Mouse (Mus musculus) liver, embryonic 16.5 days (tissue): ENCODE results near the gene Apopt1. TPM values are rescaled to one million over a fixed set of nuclear protein-coding genes. Genes with fewer than 3 reads are reported as not detected.

Source experiments
- ATAC-seq: fragments of 200-750 bp; cut with Nextera tagmentation; 2 replicates; pipeline ENCODE4 v1.8.0; 2017; ENCODE audit warnings: low read depth, mild to moderate bottlenecking, moderate number of reproducible peaks, moderate library complexity
- H3K27ac ChIP-seq: fragments of 300-500 bp; sonication (generic); 2 replicates; pipeline ENCODE4 v1.5.1; 2014; ENCODE audit warnings: mild to moderate bottlenecking, low read length
- H3K27me3 ChIP-seq: fragments of 300-500 bp; sonication (generic); 2 replicates; pipeline ENCODE4 v1.6.1; 2014; ENCODE audit warnings: low read depth, low read length, mixed read lengths; ENCODE audit not compliant: control insufficient read depth, insufficient read depth
- H3K36me3 ChIP-seq: fragments of 300-500 bp; sonication (generic); 2 replicates; pipeline ENCODE4 v1.6.1; 2014; ENCODE audit warnings: mild to moderate bottlenecking; ENCODE audit not compliant: control insufficient read depth, insufficient read depth
- H3K4me1 ChIP-seq: fragments of 300-500 bp; sonication (generic); 2 replicates; pipeline ENCODE4 v1.6.1; 2014; ENCODE audit warnings: low read depth, low read length, mixed read lengths; ENCODE audit not compliant: control insufficient read depth
- H3K4me2 ChIP-seq: fragments of 300-500 bp; sonication (generic); 2 replicates; pipeline ENCODE4 v1.6.1; 2014; ENCODE audit warnings: low read depth, low read length, mixed read lengths
- H3K4me3 ChIP-seq: fragments of 300-500 bp; sonication (generic); 2 replicates; pipeline ENCODE4 v1.5.1; 2014; ENCODE audit warnings: low read depth, mild to moderate bottlenecking, low read length
- H3K9ac ChIP-seq: fragments of 300-500 bp; sonication (generic); 2 replicates; pipeline ENCODE4 v1.6.1; 2014; ENCODE audit warnings: low read depth, low read length
- H3K9me3 ChIP-seq: fragments of 300-500 bp; sonication (generic); replicated peaks from 2 replicates; pipeline ENCODE4 v1.6.1; 2016; ENCODE audit warnings: low read length; ENCODE audit not compliant: control insufficient read depth
- WGBS: fragments of 180-500 bp; shearing (Covaris S2); extraction: QIAGEN DNeasy Blood & Tissue Kit; methylation state at CpG from one replicate; pipeline ENCODE4 v1.1.7; 2014; ENCODE audit not compliant: insufficient replicate concordance; 5-methylcytosine and 5-hydroxymethylcytosine counted together
- polyA plus RNA-seq: library from polyadenylated mRNA; unstranded; fragments of >200 nt; fragmentation: Nextera tagmentation; extraction: Ambion mirVana; gene quantifications from 2 replicates; pipeline ENCODE4 v1.2.1, GENCODE M21; 2015

The Apopt1 gene
- polyA plus RNA-seq, 1 experiment from 2014 or later: 17.5 TPM

DNA sequence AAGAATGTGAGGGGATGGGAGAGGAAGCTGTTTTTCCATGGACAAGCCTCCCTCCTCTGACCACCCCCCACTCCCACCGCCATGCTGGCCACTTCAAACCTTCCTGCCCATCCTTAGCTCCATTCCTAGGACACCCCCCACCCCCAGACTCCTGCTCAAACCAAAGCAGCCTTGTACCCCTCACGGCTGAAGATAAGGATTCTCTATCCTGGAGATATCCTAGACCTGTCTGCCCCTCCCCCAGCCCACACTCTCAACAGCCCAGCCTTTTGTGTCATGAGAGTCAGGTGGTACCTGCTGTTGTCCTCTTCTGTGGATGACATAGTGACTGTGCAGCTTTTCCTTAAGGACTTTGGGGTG lies 25.0 kb upstream of the Apopt1 start:
- Histone ChIP-seq H3K4me2 (no peak overlapping the region), H3K9ac (no peak overlapping the region), H3K4me3 (no peak overlapping the region), H3K27me3 (no peaks in the 10 kb centered on the region), H3K9me3 (no peaks in the 10 kb centered on the region), H3K27ac (no peak overlapping the region), H3K36me3 (no peaks in the 10 kb centered on the region), H3K4me1 (0 out of 2 replicates have a peak, but pooled peaks cover 3% of the 10 kb centered on the region)
- WGBS: 27% methylated on average over 2 of the region's 2 CpGs
- ATAC-seq: no peak

DNA sequence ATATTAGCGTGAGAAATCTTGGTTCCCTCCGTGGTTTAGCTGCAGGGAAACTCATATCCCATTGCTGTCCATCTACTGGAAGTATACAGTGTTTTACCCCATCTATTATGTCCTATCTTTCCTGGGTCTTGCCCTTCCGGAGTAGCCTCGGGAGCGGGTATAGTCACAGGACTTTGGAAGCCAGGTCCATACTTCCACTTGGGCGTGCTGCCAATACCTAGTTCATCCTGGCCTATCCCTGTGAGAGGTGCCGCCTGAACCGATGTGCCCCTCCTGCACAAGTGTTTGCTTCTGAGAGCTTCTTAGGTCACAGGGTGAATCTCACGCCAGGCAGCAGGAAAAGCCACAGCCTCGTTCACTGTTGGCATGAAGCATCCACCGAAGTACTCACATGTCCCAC lies 23.6 kb upstream of the Apopt1 start:
- Histone ChIP-seq H3K4me2 (no peak overlapping the region), H3K4me1 (peaks cover 11% of the 10 kb centered on the region), H3K27ac (no peak overlapping the region), H3K9me3 (no peaks in the 10 kb centered on the region), H3K9ac (no peak overlapping the region), H3K36me3 (no peaks in the 10 kb centered on the region), H3K4me3 (no peak overlapping the region), H3K27me3 (no peaks in the 10 kb centered on the region)
- ATAC-seq: no peak
- WGBS: 66% methylated on average over 11 of the region's 11 CpGs

DNA sequence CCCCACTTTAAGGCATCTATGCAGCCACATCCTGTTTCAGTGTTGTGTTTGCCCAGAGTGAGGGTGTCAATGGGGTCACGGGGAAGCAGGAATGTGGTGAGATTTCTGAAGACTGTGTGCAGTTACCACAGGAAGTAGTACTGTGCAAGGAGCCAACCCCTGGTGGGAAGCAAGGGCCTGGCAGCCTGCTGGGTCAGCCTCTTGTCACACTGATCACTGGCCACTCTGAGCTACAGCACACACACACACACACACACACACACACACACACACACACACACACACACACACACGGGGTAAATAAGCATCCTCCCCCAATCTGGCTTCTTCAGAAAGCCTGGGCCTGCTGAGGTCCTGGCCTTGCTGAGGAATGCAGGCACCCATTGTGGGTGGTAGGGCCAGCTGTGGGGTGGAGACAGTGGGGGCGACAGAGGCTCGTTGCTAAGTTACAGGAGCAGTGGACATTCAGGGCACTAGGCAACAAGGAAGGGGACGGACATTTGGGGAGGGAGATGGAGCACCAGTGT lies 21.7 kb upstream of the Apopt1 start:
- 24% methylated on average over 5 of the region's 5 CpGs for WGBS
- Histone ChIP-seq H3K9me3 (no peaks in the 10 kb centered on the region), H3K4me3 (no peak overlapping the region), H3K27ac (no peak overlapping the region), H3K4me1 (peaks cover 14% of the 10 kb centered on the region), H3K4me2 (no peak overlapping the region), H3K36me3 (no peaks in the 10 kb centered on the region), H3K27me3 (no peaks in the 10 kb centered on the region), H3K9ac (no peak overlapping the region)
- ATAC-seq: peak; percentile 26; the same call in 1 of the 2 replicates

DNA sequence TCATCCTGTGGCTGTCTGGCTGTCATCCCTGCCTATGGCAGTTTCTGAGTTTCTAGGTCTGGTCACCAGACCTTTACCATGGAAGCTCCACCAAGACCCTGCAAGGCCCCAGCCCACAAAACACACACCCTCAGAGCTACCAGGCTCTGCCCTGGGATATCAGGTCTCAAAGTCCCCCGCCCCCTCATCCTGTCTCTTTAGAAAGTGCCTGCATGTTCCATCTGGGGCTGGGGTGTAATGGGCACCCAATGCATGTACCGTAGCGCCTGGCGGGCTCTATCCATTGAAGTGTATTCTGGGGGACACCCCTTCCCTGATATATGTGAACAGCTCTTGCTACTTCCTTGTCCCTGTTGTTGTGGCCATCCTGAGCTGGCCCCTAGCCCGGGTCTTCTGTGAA lies 20.2 kb upstream of the Apopt1 start:
- Histone ChIP-seq H3K9ac (no peak overlapping the region), H3K4me2 (no peak overlapping the region), H3K9me3 (no peaks in the 10 kb centered on the region), H3K4me3 (no peak overlapping the region), H3K27ac (no peak overlapping the region), H3K4me1 (peaks cover 14% of the 10 kb centered on the region), H3K27me3 (no peaks in the 10 kb centered on the region), H3K36me3 (no peaks in the 10 kb centered on the region)
- ATAC-seq: no peak
- 58% methylated on average over 5 of the region's 5 CpGs for WGBS

DNA sequence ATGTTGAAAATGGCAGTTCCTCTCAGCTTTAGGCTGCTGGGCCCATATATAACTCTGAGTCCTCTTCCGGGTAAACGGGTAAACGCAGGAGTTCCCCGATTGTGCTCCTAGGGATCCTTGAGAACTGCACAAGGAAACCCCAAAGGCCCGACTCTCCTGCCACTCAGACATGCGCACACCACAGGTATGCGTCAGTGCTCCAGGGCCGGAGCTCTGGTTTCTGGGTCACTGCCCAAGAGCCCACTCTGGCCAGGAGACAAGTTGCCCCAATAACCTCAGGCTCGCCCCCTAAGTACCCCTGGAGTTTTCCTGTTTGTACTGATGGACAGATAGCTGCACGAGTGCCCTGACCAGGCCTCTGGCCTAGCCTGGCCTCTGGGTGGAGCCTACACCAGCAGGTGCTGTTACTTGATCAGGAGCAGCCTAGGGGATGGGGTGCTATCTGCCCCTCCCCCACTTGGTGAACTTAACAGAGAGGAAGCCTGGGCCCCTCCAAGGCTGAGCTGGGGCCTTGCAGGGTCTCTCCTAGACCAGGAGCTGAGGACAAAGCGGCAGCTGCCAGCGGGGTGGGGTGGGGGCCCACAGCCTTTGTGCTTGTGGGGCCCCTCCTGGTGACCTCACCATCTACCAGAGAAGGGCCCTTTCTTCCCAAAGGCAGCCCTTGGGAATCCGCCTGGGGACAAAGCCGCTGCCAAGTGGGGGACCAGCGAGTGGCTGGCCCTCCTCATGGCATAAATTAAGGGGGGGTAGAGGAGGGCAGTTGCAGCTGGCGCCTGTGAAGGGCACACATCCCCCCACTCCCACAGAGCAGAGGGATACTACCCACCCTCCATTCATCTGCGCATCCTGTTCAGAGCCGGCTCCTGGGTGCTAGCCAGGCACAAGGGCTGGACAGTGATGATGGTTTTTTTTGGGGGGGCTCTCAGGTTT lies 19.5 kb upstream of the Apopt1 start:
- peak; percentile 2; the same call in 1 of the 2 replicates for ATAC-seq

DNA sequence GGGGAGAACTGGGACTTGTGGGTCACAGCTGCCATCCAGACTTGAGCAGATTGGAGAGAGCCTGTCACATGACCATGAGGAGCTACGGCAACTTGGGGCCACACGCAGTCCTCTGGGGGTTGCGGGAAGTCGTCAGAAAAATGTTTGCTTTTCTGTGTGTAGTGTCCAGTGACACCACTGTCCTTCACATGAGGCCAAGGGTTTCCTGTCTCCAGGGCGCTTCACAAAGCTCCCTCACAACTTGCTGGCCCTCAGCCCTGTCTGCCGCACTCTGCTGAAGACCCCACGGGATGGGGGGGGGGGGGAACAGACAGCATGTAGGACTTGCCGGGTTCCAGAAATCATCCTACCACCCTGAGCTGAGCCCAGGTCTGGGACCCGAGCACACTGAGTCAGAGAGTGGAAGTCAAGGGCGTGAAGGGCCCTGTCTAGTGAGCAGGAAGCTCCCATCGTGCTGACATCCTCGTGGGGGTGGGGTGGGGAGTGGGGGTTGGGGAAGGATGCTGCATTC lies 18.7 kb upstream of the Apopt1 start:
- Histone ChIP-seq H3K36me3 (no peaks in the 10 kb centered on the region), H3K27ac (peak overlapping the region; percentile 15; the same call in 1 of the 2 replicates), H3K9ac (no peak overlapping the region), H3K4me2 (no peak overlapping the region), H3K27me3 (no peaks in the 10 kb centered on the region), H3K4me3 (no peak overlapping the region), H3K4me1 (peaks cover 14% of the 10 kb centered on the region), H3K9me3 (no peaks in the 10 kb centered on the region)
- ATAC-seq: peak; percentile 26
- WGBS: 14% methylated on average over 12 of the region's 12 CpGs

More for the DNA sequence above, 19.5 kb upstream of the Apopt1 start:
- Histone ChIP-seq H3K9ac (no peak overlapping the region), H3K27me3 (no peaks in the 10 kb centered on the region), H3K4me1 (peaks cover 14% of the 10 kb centered on the region), H3K27ac (0 out of 2 replicates have a peak overlapping the region, but pooled peaks have one; percentile 15), H3K36me3 (no peaks in the 10 kb centered on the region), H3K9me3 (no peaks in the 10 kb centered on the region), H3K4me2 (no peak overlapping the region), H3K4me3 (no peak overlapping the region)
- 43% methylated on average over 18 of the region's 18 CpGs for WGBS

DNA sequence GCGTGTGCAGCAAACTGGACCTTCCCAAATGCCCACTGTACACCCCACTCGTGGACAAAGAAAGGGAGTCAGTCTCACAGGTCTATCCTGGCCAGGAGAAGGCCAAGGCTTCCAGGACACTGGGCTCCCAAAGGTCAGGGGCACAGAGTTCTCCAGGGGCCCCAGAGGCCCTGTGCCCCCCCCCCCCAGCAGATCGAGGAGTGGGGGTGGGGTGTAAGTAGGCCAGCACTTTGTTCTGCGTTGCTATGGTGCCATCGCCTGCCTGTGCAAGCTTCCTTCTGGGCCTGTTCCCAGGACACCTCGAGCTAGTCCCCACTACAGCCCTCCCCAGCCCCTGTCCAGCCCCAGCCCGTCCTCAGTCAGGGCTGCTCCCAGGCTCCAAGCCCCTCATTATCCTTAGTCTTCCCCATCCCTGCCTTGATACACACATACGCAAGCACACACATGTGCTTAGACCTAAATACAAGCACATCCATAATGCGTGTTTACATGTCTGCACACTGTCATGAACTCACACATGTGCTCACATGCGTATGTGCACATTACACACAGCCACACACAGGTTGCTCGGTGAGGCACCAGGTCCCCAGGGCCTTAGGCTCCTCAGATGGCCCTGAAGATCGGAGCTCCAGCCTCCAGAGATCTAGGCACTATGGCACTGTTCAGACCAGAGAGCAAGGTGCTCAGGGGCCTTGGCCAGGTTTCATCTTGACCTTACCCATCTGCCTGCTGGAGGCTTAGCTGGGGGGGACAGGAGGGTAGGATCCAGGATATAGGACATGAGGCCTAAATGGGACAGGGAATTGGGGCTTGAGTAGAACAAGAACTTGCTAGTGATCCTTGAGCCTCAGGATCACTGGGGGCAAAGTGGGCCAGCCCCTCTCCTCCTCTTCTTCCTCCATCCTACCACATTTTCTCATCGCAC lies 17.9 kb upstream of the Apopt1 start:
- ATAC-seq: no peak
- no peaks in the 10 kb centered on the region for H3K36me3 ChIP-seq
- 58% methylated on average over 13 of the region's 13 CpGs for WGBS
- H3K9me3 ChIP-seq: no peaks in the 10 kb centered on the region
- H3K9ac ChIP-seq: no peak overlapping the region
- no peak overlapping the region for H3K27ac ChIP-seq
- no peak overlapping the region for H3K4me2 ChIP-seq
- H3K27me3 ChIP-seq: no peaks in the 10 kb centered on the region
- H3K4me1 ChIP-seq: peaks cover 14% of the 10 kb centered on the region
- no peak overlapping the region for H3K4me3 ChIP-seq

DNA sequence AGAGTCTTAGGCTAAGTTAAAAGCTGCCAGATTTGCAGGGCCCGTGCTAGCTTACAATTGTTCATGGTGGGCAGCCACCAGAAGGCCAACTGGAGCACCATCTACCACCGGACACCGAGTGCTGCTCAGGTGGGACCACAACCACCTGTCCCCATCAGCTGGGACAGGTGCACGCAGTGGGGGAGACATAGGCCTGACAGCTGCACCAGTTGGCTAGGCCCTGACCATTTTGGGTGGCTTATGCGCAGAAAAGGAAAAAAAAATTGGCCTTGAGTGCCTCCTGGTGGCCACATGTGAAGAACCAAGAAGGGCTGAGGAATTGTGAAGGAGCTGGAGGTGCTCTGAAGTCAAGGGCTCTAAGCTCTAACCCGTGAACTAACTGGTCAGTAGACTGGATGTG lies 16.8 kb upstream of the Apopt1 start:
- no peak overlapping the region for H3K4me2 ChIP-seq
- no peaks in the 10 kb centered on the region for H3K27me3 ChIP-seq
- no peaks in the 10 kb centered on the region for H3K9me3 ChIP-seq
- no peak overlapping the region for H3K9ac ChIP-seq
- no peak overlapping the region for H3K27ac ChIP-seq
- H3K4me1 ChIP-seq: peaks cover 14% of the 10 kb centered on the region
- 28% methylated on average over 6 of the region's 6 CpGs for WGBS
- ATAC-seq: no peak
- no peaks in the 10 kb centered on the region for H3K36me3 ChIP-seq
- H3K4me3 ChIP-seq: no peak overlapping the region
